Mouse (Mus musculus): Measurements from ENCODE around the gene Wdr60. TPM values are rescaled to one million over a fixed set of nuclear protein-coding genes. Genes with fewer than 3 reads are reported as not detected.

Gene Wdr60
- total and polyA plus RNA-seq, 3 experiments, result 3.6 to 9.2 (median 6.7) TPM

GRCm38 (mm10) chr12:116244601-116245000, 18.2 kb downstream of the Wdr60 start:
- peaks cover 14 to 57% of the 10 kb centered on the region in 2 experiments for H3K36me3 ChIP-seq (replicated peaks in 1 of 2; ENCODE audit: control insufficient read depth in 1 of 2, insufficient read depth in 1 of 2, low read length in 1 of 2)
- dilution Hi-C loops (cut with MboI; ENCODE audit: extremely low pct_ligation_motif_present, extremely low pct_unique_long_range_greater_than_20kb, low sequenced_read_pairs), result no loop called here

DNA sequence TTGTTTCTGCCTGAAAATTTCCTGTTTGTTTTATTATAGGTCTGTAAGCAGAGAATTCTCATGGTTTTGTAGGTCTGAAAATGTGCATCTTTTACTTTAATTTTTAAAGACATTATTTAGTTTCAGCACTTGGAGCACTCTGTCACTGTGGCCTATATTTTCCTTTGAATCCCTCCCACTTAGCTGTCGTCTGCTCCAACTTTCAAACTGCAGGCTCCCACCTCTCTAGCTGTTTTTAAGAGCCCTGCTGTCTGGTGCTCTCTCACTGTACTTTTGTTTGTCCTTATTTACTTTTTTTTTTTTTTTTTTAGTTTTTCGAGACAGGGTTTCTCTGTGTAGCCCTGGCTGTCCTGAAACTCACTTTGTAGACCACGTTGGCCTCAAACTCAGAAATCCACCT, 24.0 kb downstream of the Wdr60 start:
- in situ Hi-C loops (cut with MboI; ENCODE audit: low pct_ligation_motif_present, low pct_unique_long_range_greater_than_20kb, low sequenced_read_pairs), result no loop called here
- TF ChIP-seq SMC3 (IDR thresholded peaks at IDR 0.05; ENCODE audit: low read depth, low read length) (no peak), ZKSCAN1 (IDR thresholded peaks at IDR 0.05; ENCODE audit: borderline replicate concordance, low read depth, low read length) (no peak), UBTF (IDR thresholded peaks at IDR 0.05; ENCODE audit: low read depth, low read length) (no peak), POLR2AphosphoS2 (IDR thresholded peaks at IDR 0.05; ENCODE audit: low read depth, low read length) (no peak), E2F4 (IDR thresholded peaks at IDR 0.05; ENCODE audit: insufficient replicate concordance, low read depth, low read length) (no peak), EP300 (IDR thresholded peaks at IDR 0.05; ENCODE audit: low read length) (no peak), RAD21 (IDR thresholded peaks at IDR 0.05; ENCODE audit: low read depth, low read length) (no peak), GABPA (IDR thresholded peaks at IDR 0.05; ENCODE audit: insufficient replicate concordance, low read depth, low read length) (no peak), PAX5 (IDR thresholded peaks at IDR 0.05; ENCODE audit: low read length) (no peak), MYC (IDR thresholded peaks at IDR 0.05; ENCODE audit: low read depth, low read length) (no peak)

More at GRCm38 (mm10) chr12:116244601-116245000, 18.2 kb downstream of the Wdr60 start:
- no peak for DNase-seq (ENCODE audit: extremely low read depth)
- Histone ChIP-seq H3K9me3 (replicated peaks; ENCODE audit: low read length) (no peaks in the 10 kb centered on the region), H3K4me2 (ENCODE audit: insufficient read depth, low read depth, poor library complexity, severe bottlenecking) (no peak overlapping the region), H3K4me3 (replicated peaks in 1 of 3; ENCODE audit: low read depth in 2 of 3, low read length in 2 of 3, poor library complexity in 1 of 3) (no peak overlapping the region), H3K27me3 (replicated peaks) (no peaks in the 10 kb centered on the region), H3K27ac (ENCODE audit: insufficient read depth, low read depth) (no peak overlapping the region), H3K79me2 (replicated peaks; ENCODE audit: control insufficient read depth, extremely low read depth, insufficient read depth, poor library complexity, severe bottlenecking) (no peaks in the 10 kb centered on the region), H3K4me1 (ENCODE audit: control insufficient read depth in 1 of 2, insufficient read depth in 2 of 2) (peaks cover 0 to 4% of the 10 kb centered on the region in 2 experiments; a peak in 2 of 4 replicates), H3K9ac (ENCODE audit: insufficient read depth, low read depth) (no peak overlapping the region)
- in situ Hi-C loops (cut with MboI; ENCODE audit: low pct_ligation_motif_present, low pct_unique_long_range_greater_than_20kb, low sequenced_read_pairs), result no loop called here
- no peak for TF ChIP-seq NRF1 (IDR thresholded peaks at IDR 0.05; ENCODE audit: low read depth, low read length)
- no peak for TF ChIP-seq SIN3A (IDR thresholded peaks at IDR 0.05; ENCODE audit: low read length)
- no peak for TF ChIP-seq CHD2 (IDR thresholded peaks at IDR 0.05; ENCODE audit: low read length)
- no peak for TF ChIP-seq ZKSCAN1 (IDR thresholded peaks at IDR 0.05; ENCODE audit: borderline replicate concordance, low read depth, low read length)
- no peak for TF ChIP-seq HCFC1 (IDR thresholded peaks at IDR 0.05; ENCODE audit: low read depth, low read length)
- no peak for TF ChIP-seq NELFE (IDR thresholded peaks at IDR 0.05; ENCODE audit: low read depth, low read length)
- TF ChIP-seq EP300 (IDR thresholded peaks at IDR 0.05; ENCODE audit: low read length), result no peak
- no peak for TF ChIP-seq MAFK (IDR thresholded peaks at IDR 0.05; ENCODE audit: insufficient replicate concordance, low read length)
- TF ChIP-seq MXI1 (IDR thresholded peaks at IDR 0.05; ENCODE audit: low read depth, low read length), result no peak
- no peak for TF ChIP-seq E2F4 (IDR thresholded peaks at IDR 0.05; ENCODE audit: insufficient replicate concordance, low read depth, low read length)
- no peak for TF ChIP-seq MEF2A (IDR thresholded peaks at IDR 0.05; ENCODE audit: borderline replicate concordance, low read depth, low read length)
- TF ChIP-seq POLR2A (IDR thresholded peaks at IDR 0.05; ENCODE audit: low read depth, low read length), result no peak
- no peak for TF ChIP-seq IRF4 (IDR thresholded peaks at IDR 0.05; ENCODE audit: low read depth, low read length)

More for the DNA sequence above, 24.0 kb downstream of the Wdr60 start:
- no peak overlapping the region for H3K4me2 ChIP-seq (ENCODE audit: insufficient read depth, low read depth, poor library complexity, severe bottlenecking)
- H3K36me3 ChIP-seq (replicated peaks in 1 of 2; ENCODE audit: control insufficient read depth in 1 of 2, insufficient read depth in 1 of 2, low read length in 1 of 2), result peaks cover 3 to 28% of the 10 kb centered on the region in 2 experiments
- no peak overlapping the region for H3K9ac ChIP-seq (ENCODE audit: insufficient read depth, low read depth)
- H3K27me3 ChIP-seq (replicated peaks), result no peaks in the 10 kb centered on the region
- no peaks in the 10 kb centered on the region for H3K9me3 ChIP-seq (replicated peaks; ENCODE audit: low read length)
- dilution Hi-C loops (cut with MboI; ENCODE audit: extremely low pct_ligation_motif_present, extremely low pct_unique_long_range_greater_than_20kb, low sequenced_read_pairs), result no loop called here
- peaks cover 0 to 7% of the 10 kb centered on the region in 2 experiments; a peak in 2 of 4 replicates for H3K4me1 ChIP-seq (ENCODE audit: control insufficient read depth in 1 of 2, insufficient read depth in 2 of 2)
- H3K27ac ChIP-seq (ENCODE audit: insufficient read depth, low read depth), result no peak overlapping the region
- DNase-seq (ENCODE audit: extremely low read depth), result no peak
- no peaks in the 10 kb centered on the region for H3K79me2 ChIP-seq (replicated peaks; ENCODE audit: control insufficient read depth, extremely low read depth, insufficient read depth, poor library complexity, severe bottlenecking)
- no peak overlapping the region for H3K4me3 ChIP-seq (replicated peaks in 1 of 3; ENCODE audit: low read depth in 2 of 3, low read length in 2 of 3, poor library complexity in 1 of 3)

All from CH12.LX (cell line).